Mouse (Mus musculus): ENCODE data around the gene Ank3.

The Ank3 gene

DNA sequence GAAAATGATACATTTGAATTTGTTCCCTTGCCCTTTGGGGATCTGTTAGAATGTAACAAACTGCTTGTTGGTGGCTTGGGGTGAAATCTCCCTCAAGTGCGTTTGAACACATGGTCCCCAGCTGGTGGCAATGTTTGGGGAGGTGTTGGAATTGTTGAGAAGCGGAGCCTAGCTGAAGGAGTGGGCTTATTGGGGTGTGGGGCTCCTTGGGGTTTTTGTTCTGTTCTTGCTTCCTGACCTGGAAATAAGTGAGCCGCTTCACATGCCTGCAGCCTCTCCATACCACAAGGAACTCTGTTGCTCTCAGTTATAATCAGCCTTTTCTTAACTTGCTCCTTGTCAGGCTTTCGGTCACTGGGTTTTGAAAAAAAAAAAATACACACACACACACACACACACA lies 73.3 kb downstream of the Ank3 start:
- no peak for DNase-seq (ENCODE audit: low read depth, low spot score)

DNA sequence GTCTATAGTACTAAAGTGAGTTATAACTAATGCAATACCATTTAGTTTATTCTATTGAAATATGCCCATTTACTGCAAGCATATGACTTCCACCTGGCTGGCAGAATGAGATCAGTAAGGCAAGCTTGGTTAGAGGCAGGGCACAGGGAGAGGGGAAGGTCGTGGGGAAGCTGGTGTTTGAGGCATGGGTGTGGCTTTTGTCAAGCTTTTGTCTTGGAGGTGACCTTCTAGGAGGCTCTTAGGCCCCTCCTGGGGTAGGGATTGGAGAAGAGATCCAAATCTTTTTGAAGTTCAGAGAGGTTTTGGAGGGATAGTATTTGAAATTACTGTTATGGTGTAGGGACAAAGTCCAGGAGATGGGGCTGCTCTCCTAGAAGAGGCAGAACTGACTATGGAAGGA lies 78.3 kb downstream of the Ank3 start:
- no peak for DNase-seq (ENCODE audit: low read depth, low spot score)

GRCm38 (mm10) chr10:69477656-69478055 lies 79.1 kb downstream of the Ank3 start:
- DNase-seq (ENCODE audit: low read depth, low spot score), result no peak

DNA sequence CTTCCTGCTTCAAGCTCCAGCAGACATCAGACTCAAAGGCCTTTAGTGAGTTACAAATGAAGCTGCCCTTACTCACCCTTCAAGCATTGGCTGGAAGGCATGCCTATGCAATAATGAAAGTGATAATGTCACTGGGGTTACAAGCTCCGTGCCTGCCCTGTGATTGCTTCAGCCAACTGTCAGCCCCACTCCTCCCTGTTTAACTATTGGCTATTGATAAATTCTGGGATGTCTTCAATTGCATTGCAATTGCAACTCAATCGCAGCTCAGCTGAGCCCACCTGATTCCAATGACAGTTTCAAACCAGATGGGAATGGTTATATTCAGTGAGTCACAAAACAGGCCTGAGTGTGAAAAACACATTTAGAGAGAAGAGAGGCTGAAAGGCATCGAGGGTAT lies 80.3 kb downstream of the Ank3 start:
- DNase-seq (ENCODE audit: low read depth, low spot score), result no peak

DNA sequence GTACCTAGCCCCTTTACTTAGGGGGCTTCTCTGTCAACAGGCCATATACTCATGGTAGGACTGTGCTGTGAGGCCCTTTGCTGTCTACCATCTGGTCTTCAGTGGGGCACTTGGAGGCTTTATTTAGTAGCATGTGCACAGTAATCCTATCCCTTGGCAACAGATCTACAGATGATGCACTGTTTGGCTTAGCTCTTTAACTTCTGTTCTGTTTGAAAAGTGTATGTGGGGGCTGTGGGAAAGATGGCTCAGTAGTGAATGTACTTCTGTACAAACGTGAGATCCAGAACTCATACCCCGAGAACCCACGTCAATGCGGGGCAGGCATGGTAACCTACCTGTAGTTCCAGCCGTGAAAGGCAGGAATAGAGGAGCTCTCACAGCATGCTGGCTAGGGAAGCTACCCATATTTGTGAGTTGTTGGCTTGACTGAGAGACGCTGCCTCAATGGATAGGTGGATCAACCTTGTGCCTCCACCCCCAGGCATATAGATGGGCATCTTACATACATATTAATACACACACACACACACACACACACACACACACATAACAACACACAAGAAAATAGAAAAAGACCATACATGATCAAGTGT lies 86.7 kb downstream of the Ank3 start:
- no peak for DNase-seq (ENCODE audit: low read depth, low spot score)

- DNase-seq (ENCODE audit: low read depth, low spot score), result no peak
Observed at GRCm38 (mm10) chr10:69490182-69490581, 91.6 kb downstream of the Ank3 start.

DNA sequence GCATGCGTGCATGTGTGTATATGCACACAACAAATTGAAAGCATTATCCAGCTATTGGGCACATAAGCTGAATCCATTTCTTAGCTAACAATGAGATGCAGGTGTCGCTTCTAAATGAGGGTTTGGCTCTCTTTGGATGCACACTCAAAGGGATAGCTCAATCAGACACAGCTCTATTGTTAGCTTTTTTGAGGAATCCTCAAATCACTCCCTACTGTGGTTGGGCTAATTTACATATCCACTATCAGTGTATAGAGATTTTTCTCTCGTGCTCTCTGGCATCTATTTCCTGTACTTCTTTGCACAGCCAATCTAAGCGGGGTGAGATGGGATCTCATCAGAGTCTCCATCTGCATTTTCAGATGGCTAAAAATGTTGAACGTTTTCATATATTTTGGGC lies 93.4 kb downstream of the Ank3 start:
- DNase-seq (ENCODE audit: low read depth, low spot score), result no peak

DNA sequence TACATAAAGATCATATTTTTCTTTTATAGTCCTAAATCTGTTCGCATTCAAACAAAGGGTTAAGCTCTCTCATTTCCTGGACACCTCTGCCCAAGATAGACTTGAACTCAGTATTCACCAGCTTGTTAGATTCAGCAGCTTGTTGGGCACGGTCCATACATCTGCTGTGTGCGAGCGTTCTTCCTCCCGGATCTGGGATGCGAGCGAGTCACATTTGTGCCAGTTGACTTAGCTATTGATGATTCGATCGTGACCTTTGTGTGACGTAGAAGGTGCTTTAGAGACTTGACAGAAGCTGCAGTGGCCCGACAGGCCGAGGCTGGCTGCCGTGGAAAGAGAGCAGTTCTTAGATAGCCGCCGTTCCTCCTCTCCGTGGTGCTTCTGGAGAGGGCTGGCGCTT lies 98.8 kb downstream of the Ank3 start:
- no peak for DNase-seq (ENCODE audit: low read depth, low spot score)

GRCm38 (mm10) chr10:69500171-69500860 lies 101.7 kb downstream of the Ank3 start:
- no peak for DNase-seq (ENCODE audit: low read depth, low spot score)

DNA sequence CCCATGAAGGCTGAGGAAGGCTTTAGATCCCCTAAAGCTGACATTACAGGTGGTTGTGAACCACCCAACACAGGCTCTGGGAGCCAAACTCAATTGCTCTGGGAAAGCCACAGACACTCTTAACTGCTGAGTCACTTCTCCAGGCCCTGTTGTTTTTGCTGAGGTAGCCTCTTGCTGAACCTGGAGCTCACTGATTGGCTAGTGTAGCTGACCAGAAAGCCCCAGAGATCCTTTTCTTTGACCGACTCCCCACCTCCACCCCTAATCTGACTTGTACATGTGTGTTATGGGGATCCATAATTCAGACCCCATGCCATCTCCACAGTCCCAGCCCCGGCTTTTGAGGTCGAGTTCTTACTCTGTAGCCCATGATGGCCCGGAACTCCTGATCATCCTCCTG lies 105.2 kb downstream of the Ank3 start:
- DNase-seq (ENCODE audit: low read depth, low spot score), result no peak

DNA sequence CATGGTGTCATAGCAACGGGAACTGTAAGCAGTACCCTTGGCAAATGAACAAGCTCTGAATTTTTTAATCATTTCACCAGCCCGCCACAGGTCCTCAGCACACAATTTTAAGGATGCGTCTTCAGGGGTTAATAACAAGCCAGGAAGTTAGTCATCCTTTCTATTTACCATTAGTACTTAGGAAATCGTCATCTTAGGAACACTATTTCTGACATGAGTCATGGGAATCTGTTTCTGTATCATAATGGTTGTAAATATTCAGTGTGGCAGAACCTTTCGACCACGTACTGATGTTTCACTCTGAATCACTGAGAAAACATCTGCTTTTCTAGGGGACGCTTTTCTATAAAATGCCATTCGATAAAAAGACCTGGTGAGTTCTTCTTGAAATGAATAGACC lies 109.1 kb downstream of the Ank3 start:
- no peak for DNase-seq (ENCODE audit: low read depth, low spot score)

DNA sequence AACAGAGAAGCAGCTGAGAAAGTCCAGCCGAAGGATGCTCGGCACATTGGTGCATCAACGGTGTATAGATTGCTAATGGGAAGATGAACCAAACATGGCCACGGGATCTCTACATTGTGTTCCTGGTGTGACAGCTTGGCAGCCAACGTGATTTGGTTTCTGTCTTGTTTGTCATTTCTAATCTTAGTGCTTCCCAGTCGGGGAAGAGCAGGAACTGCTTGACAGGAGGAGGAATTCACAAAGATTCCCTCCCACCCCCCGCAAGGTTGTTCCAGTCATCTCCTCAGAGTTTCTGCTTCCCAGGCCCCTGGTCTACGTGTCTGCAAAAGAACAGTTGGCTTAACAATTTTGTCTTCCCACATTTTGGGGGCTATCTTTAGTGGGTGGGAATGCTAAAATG lies 111.8 kb downstream of the Ank3 start:
- no peak for DNase-seq (ENCODE audit: low read depth, low spot score)

- no peak for DNase-seq (ENCODE audit: low read depth, low spot score)
Observed at GRCm38 (mm10) chr10:69511234-69511633, 112.7 kb downstream of the Ank3 start.

- DNase-seq (ENCODE audit: low read depth, low spot score), result peak; percentile 39
Observed at GRCm38 (mm10) chr10:69521977-69522376, 123.4 kb downstream of the Ank3 start.

DNA sequence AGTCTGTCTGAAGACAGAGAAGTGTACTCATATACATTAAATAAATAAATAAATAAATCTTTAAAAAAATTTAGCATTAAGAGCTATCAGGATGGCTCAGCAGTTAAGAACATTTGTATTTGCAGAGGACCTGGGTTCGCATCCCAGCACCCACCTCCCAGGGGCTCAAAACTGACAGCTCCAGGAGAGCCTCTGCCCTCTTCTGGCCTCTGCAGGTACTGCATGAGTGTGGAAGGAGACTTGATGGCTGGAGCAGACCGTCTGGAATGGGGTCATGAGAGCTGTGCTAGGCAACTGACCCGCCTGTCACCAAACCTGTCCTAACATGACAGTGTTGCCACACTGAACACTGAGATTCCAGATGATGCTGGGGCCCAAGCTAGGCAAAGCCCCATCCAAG lies 124.6 kb downstream of the Ank3 start:
- DNase-seq (ENCODE audit: low read depth, low spot score), result no peak

DNA sequence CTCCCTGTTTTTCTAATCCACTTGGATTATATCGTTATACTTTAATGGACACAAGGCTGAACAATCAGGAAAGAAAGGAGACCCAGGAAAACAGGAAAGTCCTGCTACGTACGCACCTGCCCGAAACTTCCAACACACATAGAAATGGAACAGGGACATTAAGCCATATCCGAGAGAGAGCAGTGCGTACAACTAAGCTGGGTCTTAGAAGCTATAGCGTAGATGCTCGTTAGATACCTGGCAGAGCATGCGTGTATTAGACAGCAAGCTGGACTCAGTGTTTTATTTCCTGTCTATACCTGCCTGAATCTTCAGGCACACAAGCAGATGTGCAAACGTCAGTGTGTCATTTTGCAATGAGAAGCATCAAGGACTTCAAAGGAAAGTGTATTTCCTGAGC lies 128.7 kb downstream of the Ank3 start:
- DNase-seq (ENCODE audit: low read depth, low spot score), result no peak

DNA sequence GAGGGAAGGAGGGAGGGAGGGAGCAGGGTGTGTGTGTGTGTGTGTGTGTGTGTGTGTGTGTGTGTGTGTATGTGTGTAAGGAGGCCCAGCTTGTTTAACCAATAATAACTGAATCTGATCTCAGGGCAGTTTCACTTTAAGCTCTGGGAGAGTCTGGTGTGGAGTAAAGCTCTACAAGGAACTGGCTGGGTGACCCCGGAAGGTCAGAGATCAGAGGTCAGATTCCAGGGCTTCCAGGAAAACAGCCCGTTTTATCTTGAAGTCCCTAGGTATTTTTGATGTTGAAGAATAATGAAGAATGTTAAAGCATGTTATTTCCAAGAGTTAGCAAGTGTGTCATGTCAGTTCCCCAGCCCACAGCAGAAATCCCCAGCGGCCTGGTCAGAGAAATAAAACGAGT lies 130.2 kb downstream of the Ank3 start:
- peak; percentile 37 for DNase-seq (ENCODE audit: low read depth, low spot score)

DNA sequence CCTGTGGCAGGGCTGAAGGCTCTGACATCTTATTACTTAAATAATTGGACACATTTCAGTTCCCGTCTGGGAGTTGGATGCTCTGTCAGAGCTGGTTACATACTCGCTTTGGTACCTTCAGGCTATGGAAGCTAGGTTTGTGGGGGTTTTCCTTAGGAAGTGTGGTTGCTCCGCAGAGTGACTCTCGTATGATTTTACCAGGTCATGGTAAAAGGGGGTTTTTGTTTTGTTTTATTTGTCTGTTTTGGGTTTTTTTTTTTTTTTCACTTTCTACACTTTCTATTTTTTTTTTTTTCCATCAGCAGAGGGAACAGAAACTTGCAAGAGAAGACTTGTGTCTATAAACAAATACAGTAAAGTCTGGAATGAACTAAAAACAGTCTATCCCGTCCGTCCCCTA lies 131.8 kb downstream of the Ank3 start:
- no peak for DNase-seq (ENCODE audit: low read depth, low spot score)

DNA sequence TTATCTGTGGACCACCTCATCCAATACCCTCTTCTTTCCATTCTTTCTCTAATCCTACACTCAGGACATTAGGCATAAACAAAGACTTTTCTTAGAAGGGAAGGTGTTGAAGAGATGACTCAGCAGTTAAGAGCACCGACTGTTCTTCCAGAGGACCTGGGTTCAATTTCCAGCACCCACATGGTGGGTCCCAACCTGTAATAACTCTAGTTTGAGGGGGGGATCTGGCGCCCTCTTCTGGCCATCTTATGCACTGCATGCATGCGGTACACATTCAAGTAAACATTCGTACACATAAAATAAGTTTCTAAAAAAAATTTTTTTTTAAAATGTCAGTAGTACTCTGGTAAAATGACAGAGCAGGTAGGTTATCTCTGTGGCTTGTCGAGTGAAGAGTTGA lies 133.0 kb downstream of the Ank3 start:
- DNase-seq (ENCODE audit: low read depth, low spot score), result no peak

DNA sequence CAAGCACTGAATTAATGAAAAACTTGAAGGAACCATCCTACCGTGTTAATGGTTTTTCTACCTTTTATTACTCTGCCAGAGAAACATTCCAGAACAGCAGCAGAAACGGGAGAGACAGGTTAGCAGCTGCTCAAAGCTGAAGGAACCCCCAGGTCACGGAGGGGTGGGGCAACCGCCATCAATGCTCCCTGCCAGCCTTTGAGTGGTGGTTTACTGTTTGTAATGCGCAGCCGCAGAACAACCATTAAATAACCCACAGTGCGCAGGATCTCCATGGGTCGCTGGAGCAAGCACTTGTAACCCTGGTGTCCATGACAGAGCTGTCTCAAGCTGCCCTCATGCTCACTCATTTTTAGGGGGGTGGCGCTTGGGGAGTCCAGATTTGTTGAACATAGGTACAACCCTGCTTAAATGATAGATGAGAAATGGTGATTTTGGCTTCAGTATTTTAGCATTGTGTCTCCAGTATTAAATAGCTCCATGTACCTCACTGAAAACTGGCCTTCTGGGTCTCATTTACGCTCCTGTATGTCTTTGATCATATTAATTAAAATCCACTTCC lies 133.7 kb downstream of the Ank3 start:
- DNase-seq (ENCODE audit: low read depth, low spot score), result no peak

- peak; percentile 68 for DNase-seq (ENCODE audit: low read depth, low spot score)
Observed at GRCm38 (mm10) chr10:69533505-69534388, 135.2 kb downstream of the Ank3 start.

DNA sequence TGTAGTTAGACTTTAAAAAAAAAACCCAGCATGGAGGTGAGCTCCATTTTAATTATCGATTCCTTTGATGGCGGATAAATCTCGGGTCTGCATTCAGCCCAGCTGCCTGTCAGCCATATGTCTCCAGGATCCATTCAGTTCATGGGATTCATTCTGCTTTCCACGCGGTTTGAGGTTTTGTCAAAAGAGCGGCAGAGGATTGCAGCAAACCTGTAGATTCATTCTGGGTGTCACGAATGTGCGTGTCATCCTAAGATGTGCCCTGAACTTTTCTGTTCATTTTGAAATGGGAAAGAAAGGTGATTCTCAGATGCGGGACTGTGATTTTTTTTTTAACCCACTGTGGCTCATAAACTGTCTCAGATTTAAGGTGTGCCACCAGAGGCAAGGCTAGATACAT lies 136.1 kb downstream of the Ank3 start:
- DNase-seq (ENCODE audit: low read depth, low spot score), result no peak

All from skeletal muscle tissue, adult 2 months (tissue).